Mouse (Mus musculus) liver, embryonic 15.5 days (tissue): ENCODE data around the gene Dnaic2. TPM values are rescaled to one million over a fixed set of nuclear protein-coding genes. Genes with fewer than 3 reads are reported as not detected.

Experiments
- ATAC-seq: fragments of 200-750 bp; cut with Nextera tagmentation; 2 replicates; pipeline ENCODE4 v1.8.0; 2017; ENCODE audit warnings: moderate number of reproducible peaks, mild to moderate bottlenecking, moderate library complexity; ENCODE audit not compliant: insufficient read depth
- H3K27ac ChIP-seq: fragments of 300-500 bp; sonication (generic); replicated peaks from 2 replicates; pipeline ENCODE4 v1.5.1; 2015; ENCODE audit warnings: mild to moderate bottlenecking, inconsistent platforms
- H3K27me3 ChIP-seq: fragments of 300-500 bp; sonication (generic); 2 replicates; pipeline ENCODE4 v1.6.1; 2015; ENCODE audit warnings: mild to moderate bottlenecking, inconsistent platforms
- H3K36me3 ChIP-seq: fragments of 300-500 bp; sonication (generic); replicated peaks from 2 replicates; pipeline ENCODE4 v1.6.1; 2015; ENCODE audit warnings: moderate library complexity, mild to moderate bottlenecking, inconsistent platforms
- H3K4me1 ChIP-seq: fragments of 300-500 bp; sonication (generic); replicated peaks from 2 replicates; pipeline ENCODE4 v1.6.1; 2015; ENCODE audit warnings: inconsistent platforms
- H3K4me2 ChIP-seq: fragments of 300-500 bp; sonication (generic); 2 replicates; pipeline ENCODE4 v1.6.1; 2015; ENCODE audit warnings: moderate library complexity, mild to moderate bottlenecking, inconsistent platforms
- H3K4me3 ChIP-seq: fragments of 300-500 bp; sonication (generic); replicated peaks from 2 replicates; pipeline ENCODE4 v1.5.1; 2015; ENCODE audit warnings: mild to moderate bottlenecking, inconsistent platforms
- H3K9ac ChIP-seq: fragments of 300-500 bp; sonication (generic); 2 replicates; pipeline ENCODE4 v1.6.1; 2015; ENCODE audit warnings: moderate library complexity, mild to moderate bottlenecking, inconsistent platforms
- H3K9me3 ChIP-seq: fragments of 300-500 bp; sonication (generic); replicated peaks from 2 replicates; pipeline ENCODE4 v1.6.1; 2016; ENCODE audit warnings: inconsistent platforms
- WGBS: fragments of 180-500 bp; shearing (Covaris S2); methylation state at CpG from one replicate; pipeline ENCODE4 v1.1.7; 2015; ENCODE audit warnings: mixed read lengths; ENCODE audit not compliant: insufficient replicate concordance; 5-methylcytosine and 5-hydroxymethylcytosine counted together
- polyA plus RNA-seq: library from polyadenylated mRNA; unstranded; fragments of >200 nt; fragmentation: Nextera tagmentation; extraction: Ambion mirVana; gene quantifications from 2 replicates; pipeline ENCODE4 v1.2.1, GENCODE M21; 2015

Dnaic2 gene
- polyA plus RNA-seq, 1 experiment from 2014 or later: 0.18 TPM

- Histone ChIP-seq H3K27me3 (peaks cover 88% of the 10 kb centered on the region), H3K4me1 (peaks cover 19% of the 10 kb centered on the region), H3K36me3 (no peaks in the 10 kb centered on the region), H3K4me2 (no peak overlapping the region), H3K4me3 (no peak overlapping the region), H3K9ac (no peak overlapping the region), H3K9me3 (no peaks in the 10 kb centered on the region), H3K27ac (no peak overlapping the region)
- 7% methylated on average over 4 of the region's 4 CpGs for WGBS
- no peak for ATAC-seq
These were observed 63.6 kb downstream of the Dnaic2 start for GRCm38 (mm10) chr11:114790841-114791240.

GRCm38 (mm10) chr11:114791351-114791889, 64.2 kb downstream of the Dnaic2 start:
- Histone ChIP-seq H3K4me1 (peaks cover 18% of the 10 kb centered on the region), H3K9me3 (no peaks in the 10 kb centered on the region), H3K36me3 (no peaks in the 10 kb centered on the region), H3K4me2 (peak overlapping the region; percentile 45), H3K27ac (no peak overlapping the region), H3K9ac (no peak overlapping the region), H3K27me3 (peaks cover 88% of the 10 kb centered on the region), H3K4me3 (peak overlapping the region; percentile 22)
- no peak for ATAC-seq
- WGBS: 2% methylated on average over 50 of the region's 50 CpGs

- H3K36me3 ChIP-seq: no peaks in the 10 kb centered on the region
- H3K4me1 ChIP-seq: peaks cover 17% of the 10 kb centered on the region
- no peaks in the 10 kb centered on the region for H3K9me3 ChIP-seq
- no peak for ATAC-seq
- H3K9ac ChIP-seq: no peak overlapping the region
- peak overlapping the region; percentile 45 for H3K4me2 ChIP-seq
- no peak overlapping the region for H3K27ac ChIP-seq
- H3K4me3 ChIP-seq: peak overlapping the region; percentile 22
- 1% methylated on average over 59 of the region's 59 CpGs for WGBS
- peaks cover 88% of the 10 kb centered on the region for H3K27me3 ChIP-seq
These were observed 64.7 kb downstream of the Dnaic2 start for GRCm38 (mm10) chr11:114791891-114792411.

DNA sequence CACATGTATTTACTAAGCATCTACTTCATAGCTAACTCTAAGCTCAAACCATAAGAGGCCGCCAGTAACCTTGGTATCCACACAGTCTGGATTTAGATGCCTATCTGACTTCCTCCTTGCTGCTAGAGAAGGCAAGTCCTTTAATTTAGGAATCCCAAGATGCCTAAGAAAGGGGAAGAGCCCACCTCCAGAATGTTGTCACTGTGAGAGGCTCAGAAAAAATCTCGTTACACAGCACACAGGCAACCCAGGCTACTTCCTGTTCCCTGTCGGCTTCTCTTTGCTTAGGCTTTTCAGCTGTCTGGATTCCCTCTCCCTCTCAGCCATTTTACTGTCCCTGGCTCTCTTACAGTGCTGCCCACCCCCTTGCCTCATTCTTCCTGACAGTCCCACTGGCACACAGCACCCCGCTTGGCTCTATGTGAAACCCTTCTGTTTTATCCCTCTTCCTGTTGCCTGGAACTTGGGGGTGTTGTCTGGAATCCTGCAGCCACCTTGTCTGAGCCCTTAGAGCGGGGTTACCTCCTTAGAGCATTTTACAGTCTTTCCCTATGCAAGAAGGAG, 65.8 kb downstream of the Dnaic2 start:
- no peak overlapping the region for H3K27ac ChIP-seq
- no peaks in the 10 kb centered on the region for H3K9me3 ChIP-seq
- H3K36me3 ChIP-seq: no peaks in the 10 kb centered on the region
- no peak overlapping the region for H3K4me2 ChIP-seq
- no peak for ATAC-seq
- 29% methylated on average over 5 of the region's 5 CpGs for WGBS
- no peak overlapping the region for H3K9ac ChIP-seq
- peaks cover 17% of the 10 kb centered on the region for H3K4me1 ChIP-seq
- no peak overlapping the region for H3K4me3 ChIP-seq
- peaks cover 80% of the 10 kb centered on the region for H3K27me3 ChIP-seq

- Histone ChIP-seq H3K9ac (no peak overlapping the region), H3K4me1 (peaks cover 13% of the 10 kb centered on the region), H3K27me3 (peaks cover 73% of the 10 kb centered on the region), H3K4me3 (no peak overlapping the region), H3K4me2 (no peak overlapping the region), H3K9me3 (no peaks in the 10 kb centered on the region), H3K36me3 (no peaks in the 10 kb centered on the region), H3K27ac (no peak overlapping the region)
- no peak for ATAC-seq
- WGBS: 52% methylated on average over 19 of the region's 19 CpGs
These were observed 66.8 kb downstream of the Dnaic2 start for GRCm38 (mm10) chr11:114793868-114794545.

DNA sequence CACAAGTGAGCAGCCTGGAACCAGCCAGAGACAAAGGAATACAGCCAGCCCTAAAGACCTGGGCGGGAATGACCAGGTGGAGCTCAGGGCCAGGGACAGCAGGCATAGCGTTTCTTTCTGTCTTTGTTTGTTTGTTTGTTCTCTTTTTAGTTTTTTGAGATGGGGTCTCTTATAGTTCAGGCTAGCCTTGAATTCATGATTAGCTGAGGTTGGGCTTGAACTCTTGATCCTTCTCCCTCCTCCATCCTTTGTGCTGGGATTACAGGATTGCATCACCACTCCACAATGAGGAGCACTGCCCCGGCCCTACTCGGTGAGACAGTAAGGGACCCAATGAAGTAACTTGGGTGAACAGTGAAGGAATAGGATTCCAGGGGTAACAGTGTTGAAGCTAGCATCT, 67.5 kb downstream of the Dnaic2 start:
- H3K27ac ChIP-seq: no peak overlapping the region
- no peak for ATAC-seq
- 0 out of 2 replicates have a peak, but pooled peaks cover 9% of the 10 kb centered on the region for H3K4me1 ChIP-seq
- no peak overlapping the region for H3K4me2 ChIP-seq
- no peaks in the 10 kb centered on the region for H3K9me3 ChIP-seq
- H3K36me3 ChIP-seq: no peaks in the 10 kb centered on the region
- no peak overlapping the region for H3K9ac ChIP-seq
- H3K4me3 ChIP-seq: no peak overlapping the region
- WGBS: 49% methylated on average over 4 of the region's 4 CpGs
- peaks cover 67% of the 10 kb centered on the region for H3K27me3 ChIP-seq

- no peak overlapping the region for H3K27ac ChIP-seq
- no peaks in the 10 kb centered on the region for H3K9me3 ChIP-seq
- H3K4me1 ChIP-seq: 0 out of 2 replicates have a peak, but pooled peaks cover 9% of the 10 kb centered on the region
- H3K9ac ChIP-seq: no peak overlapping the region
- no peaks in the 10 kb centered on the region for H3K36me3 ChIP-seq
- peak overlapping the region; percentile 33 for H3K4me3 ChIP-seq
- H3K27me3 ChIP-seq: peaks cover 61% of the 10 kb centered on the region
- under 1% methylated on average over 7 of the region's 7 CpGs for WGBS
- ATAC-seq: no peak
- peak overlapping the region; percentile 56 for H3K4me2 ChIP-seq
These were observed 68.1 kb downstream of the Dnaic2 start for GRCm38 (mm10) chr11:114795231-114795746.

GRCm38 (mm10) chr11:114795848-114796322, 68.7 kb downstream of the Dnaic2 start, which contains the start of gene Btbd17:
TSS of gene Btbd17 (minus strand) at chr11:114795945.
- Histone ChIP-seq H3K4me1 (0 out of 2 replicates have a peak, but pooled peaks cover 9% of the 10 kb centered on the region), H3K27me3 (peaks cover 55% of the 10 kb centered on the region), H3K27ac (no peak within 1 kb of the TSS), H3K9ac (no peak within 1 kb of the TSS), H3K4me3 (peak within 1 kb of the TSS; percentile 33), H3K9me3 (no peaks in the 10 kb centered on the region), H3K36me3 (no peaks in the 10 kb centered on the region), H3K4me2 (peak within 1 kb of the TSS; percentile 56)
- ATAC-seq: no peak
- WGBS: 13% methylated on average over 4 of the region's 4 CpGs

- Histone ChIP-seq H3K36me3 (no peaks in the 10 kb centered on the region), H3K4me1 (0 out of 2 replicates have a peak, but pooled peaks cover 4% of the 10 kb centered on the region), H3K27me3 (peaks cover 42% of the 10 kb centered on the region), H3K27ac (no peak overlapping the region), H3K4me2 (no peak overlapping the region), H3K9ac (no peak overlapping the region), H3K4me3 (no peak overlapping the region), H3K9me3 (no peaks in the 10 kb centered on the region)
- ATAC-seq: no peak
- WGBS: 67% methylated on average over 7 of the region's 7 CpGs
These were observed 70.0 kb downstream of the Dnaic2 start for GRCm38 (mm10) chr11:114797176-114797575.

DNA sequence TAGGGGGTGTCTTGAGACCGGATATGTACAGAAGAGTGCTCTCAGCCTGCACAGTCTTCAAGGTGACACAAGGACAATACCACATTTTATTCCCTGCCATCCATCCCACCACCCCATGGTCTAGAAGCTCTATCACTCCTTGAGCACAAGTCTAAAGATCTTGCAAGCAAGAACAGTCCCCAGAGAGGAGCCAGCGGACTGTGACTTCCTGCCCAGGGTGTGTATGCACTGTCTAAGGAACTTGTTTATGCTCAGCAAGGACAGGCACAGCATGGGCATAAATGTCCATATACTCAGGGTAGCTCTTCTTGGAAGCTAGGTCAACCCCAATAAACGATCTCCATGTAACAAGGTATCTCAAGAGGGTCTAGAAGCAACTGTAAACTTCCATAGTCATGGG, 70.8 kb downstream of the Dnaic2 start:
- Histone ChIP-seq H3K4me3 (no peak overlapping the region), H3K4me2 (no peak overlapping the region), H3K4me1 (0 out of 2 replicates have a peak, but pooled peaks cover 3% of the 10 kb centered on the region), H3K27me3 (peaks cover 34% of the 10 kb centered on the region), H3K36me3 (no peaks in the 10 kb centered on the region), H3K27ac (no peak overlapping the region), H3K9ac (no peak overlapping the region), H3K9me3 (no peaks in the 10 kb centered on the region)
- WGBS: 48% methylated on average over 3 of the region's 3 CpGs
- no peak for ATAC-seq

- no peak within 1 kb of the TSS for H3K27ac ChIP-seq
- no peak within 1 kb of the TSS for H3K4me2 ChIP-seq
- 0 out of 2 replicates have a peak, but pooled peaks cover 3% of the 10 kb centered on the region for H3K4me1 ChIP-seq
- H3K27me3 ChIP-seq: peaks cover 27% of the 10 kb centered on the region
- H3K36me3 ChIP-seq: no peaks in the 10 kb centered on the region
- H3K4me3 ChIP-seq: no peak within 1 kb of the TSS
- WGBS: 64% methylated on average over 3 of the region's 3 CpGs
- H3K9ac ChIP-seq: no peak within 1 kb of the TSS
- no peaks in the 10 kb centered on the region for H3K9me3 ChIP-seq
- no peak for ATAC-seq
These were observed 71.4 kb downstream of the Dnaic2 start, which contains the start of gene Gpr142 for GRCm38 (mm10) chr11:114798624-114799023. TSS of gene Gpr142 (plus strand) at chr11:114798924.
